ENCODE assay signal across 12 mouse cellular contexts in genomic region chr15:97449001-97449400, GRCm38 (mm10).
"Had no signal": no experiment of that assay in that cellular context is flagged by ENCODE, and none has a peak within 500 bp of the region (broad histone marks: within the 10 kb centered on the region; RNA-seq: fewer than 3 reads in every experiment).

No protein-coding gene starts in this region.

- DNase-seq: kidney, adult 11 months; kidney, adult 8-10 months; kidney, postnatal 14 days; kidney, postnatal 4 days; liver, postnatal 0 days; lung, embryonic 14.5 days; midbrain, embryonic 14.5 days; right cerebral cortex, postnatal 14 days; right cerebral cortex, postnatal 4 days; thymus, adult 18-20 months; thymus, postnatal 36 days had no signal

- ATAC-seq: liver, postnatal 0 days; lung, postnatal 0 days had no signal
